Mouse (Mus musculus): ENCODE data around the gene Grik4. TPM values are rescaled to one million over a fixed set of nuclear protein-coding genes. Genes with fewer than 3 reads are reported as not detected.

Grik4 gene
- total RNA-seq, 2 experiments from 2014 or later, result 13.4 to 14.5 TPM

DNA sequence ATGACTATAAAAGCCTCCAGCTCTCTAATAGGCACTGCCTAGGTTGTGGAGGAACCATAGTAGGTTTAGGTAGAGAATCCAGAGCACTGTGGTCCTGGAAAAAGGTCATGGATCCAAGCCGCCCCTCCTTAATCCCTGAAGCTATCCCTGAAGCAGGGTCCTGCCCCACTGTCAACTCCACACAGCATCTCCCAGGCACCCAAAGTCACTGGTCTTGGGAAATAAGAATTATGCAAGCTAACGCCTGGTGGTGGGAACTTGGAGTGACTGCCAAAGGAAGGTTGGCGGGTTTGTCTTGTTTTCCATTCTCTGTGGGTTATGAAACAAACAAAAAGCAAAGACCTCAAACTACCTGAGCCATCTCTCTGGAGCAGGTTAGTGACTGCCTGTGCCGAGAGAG is 77.6 kb downstream of the Grik4 start:
- intact Hi-C loops (cut with DNase I), result no loop called here
- DNase-seq (ENCODE audit: extremely low spot score in 1 of 2, low spot score in 2 of 2), result no peak

DNA sequence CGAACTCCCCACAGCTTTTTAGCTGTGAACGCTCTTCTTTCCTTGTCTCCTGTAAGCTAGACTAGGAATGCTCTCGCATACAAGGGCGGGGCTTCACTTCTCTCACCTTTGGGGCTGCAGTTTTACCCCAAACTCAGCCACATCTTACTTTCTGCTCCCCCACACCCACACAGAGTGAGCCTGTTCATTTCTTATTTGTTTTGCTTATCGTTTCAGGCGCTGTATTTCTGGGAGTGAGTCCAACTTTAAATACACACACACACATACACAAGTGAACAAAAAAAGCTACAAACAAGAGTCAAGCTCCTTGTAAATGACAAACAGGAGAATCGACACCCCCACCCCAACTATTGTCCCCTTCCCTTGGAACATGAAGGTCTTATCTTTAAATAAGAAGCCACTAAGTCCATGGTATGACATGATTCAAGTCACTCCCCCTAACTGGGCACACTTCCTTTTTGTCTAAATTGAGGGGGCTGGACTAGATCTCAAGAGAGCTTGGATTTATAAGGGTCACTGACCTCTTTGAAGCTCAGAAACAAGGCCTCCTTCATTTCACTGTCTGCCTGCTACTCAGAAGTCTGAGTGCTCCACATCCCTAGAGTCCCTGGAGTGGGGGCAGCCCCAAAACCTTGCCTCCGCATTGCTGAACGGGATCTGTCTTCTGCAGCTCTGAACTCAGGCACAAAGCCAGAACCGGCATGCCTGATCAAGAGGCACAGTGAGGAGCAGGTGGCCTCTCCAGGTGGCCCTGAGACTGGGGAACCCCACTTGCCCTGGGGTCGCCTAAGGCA is 79.1 kb downstream of the Grik4 start:
- no peak for DNase-seq (ENCODE audit: extremely low spot score in 1 of 2, low spot score in 2 of 2)
- intact Hi-C loops (cut with DNase I), result no loop called here

DNA sequence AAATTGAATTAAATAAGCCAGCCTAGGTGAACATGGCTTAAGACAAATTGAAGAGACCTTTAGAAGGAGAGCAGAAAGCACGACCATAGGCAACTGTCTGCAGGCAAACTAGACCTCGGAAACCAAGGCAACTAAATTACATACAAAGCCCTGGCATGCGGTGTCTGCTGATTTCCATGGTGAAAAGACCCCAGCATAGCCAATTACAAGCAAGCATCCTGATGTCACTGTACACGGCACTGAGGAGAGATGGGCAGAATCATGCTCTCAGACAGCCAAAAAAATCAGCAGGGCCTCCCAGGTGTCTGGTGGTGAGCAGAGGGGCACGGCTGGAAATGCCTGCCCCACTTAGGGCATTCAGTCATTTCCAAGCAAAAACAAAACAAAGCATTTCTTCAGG is 80.9 kb downstream of the Grik4 start:
- DNase-seq (ENCODE audit: extremely low spot score in 1 of 2, low spot score in 2 of 2), result no peak
- intact Hi-C loops (cut with DNase I), result no loop called here

DNA sequence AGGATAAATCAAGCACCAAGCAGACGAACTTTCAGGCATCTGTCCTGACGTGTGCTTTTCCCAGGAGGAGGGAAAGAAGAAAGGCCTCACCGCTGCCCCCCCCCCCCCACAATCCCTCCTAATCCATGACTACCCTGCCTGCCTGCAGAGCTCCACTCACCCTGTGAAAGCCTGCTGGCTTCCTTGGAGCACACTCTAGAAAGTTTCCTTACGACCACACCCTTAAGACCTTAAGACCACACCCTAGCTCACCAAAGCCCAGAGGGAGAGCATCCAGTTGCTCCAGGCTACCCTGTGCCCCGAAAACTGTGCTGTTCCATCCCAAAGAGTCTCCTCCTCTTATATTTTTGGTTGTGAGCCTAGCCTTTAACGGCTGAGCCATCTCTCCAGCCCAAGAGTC is 82.6 kb downstream of the Grik4 start:
- no peak for DNase-seq (ENCODE audit: extremely low spot score in 1 of 2, low spot score in 2 of 2)
- intact Hi-C loops (cut with DNase I), result no loop called here

DNA sequence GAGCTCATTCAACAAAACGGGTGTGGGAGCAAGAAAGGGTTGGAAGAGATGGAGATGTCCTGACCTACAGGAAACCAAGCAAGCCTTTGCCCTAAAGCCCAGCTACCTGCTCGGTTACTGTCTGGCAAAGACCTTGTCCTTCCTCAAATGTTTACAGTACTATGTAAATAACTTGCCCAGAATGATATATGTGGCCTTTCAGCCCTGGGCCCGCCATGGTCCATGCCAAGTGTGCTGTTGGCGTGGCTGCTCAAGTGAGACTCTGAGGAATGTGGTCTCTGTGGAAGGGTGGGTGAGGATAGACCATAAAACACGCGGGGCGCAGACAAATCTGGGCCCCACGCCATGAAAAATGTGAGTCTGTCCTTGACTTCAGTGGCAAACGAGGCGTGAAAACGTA is 83.1 kb downstream of the Grik4 start:
- DNase-seq (ENCODE audit: extremely low spot score in 1 of 2, low spot score in 2 of 2), result no peak
- intact Hi-C loops (cut with DNase I), result no loop called here

DNA sequence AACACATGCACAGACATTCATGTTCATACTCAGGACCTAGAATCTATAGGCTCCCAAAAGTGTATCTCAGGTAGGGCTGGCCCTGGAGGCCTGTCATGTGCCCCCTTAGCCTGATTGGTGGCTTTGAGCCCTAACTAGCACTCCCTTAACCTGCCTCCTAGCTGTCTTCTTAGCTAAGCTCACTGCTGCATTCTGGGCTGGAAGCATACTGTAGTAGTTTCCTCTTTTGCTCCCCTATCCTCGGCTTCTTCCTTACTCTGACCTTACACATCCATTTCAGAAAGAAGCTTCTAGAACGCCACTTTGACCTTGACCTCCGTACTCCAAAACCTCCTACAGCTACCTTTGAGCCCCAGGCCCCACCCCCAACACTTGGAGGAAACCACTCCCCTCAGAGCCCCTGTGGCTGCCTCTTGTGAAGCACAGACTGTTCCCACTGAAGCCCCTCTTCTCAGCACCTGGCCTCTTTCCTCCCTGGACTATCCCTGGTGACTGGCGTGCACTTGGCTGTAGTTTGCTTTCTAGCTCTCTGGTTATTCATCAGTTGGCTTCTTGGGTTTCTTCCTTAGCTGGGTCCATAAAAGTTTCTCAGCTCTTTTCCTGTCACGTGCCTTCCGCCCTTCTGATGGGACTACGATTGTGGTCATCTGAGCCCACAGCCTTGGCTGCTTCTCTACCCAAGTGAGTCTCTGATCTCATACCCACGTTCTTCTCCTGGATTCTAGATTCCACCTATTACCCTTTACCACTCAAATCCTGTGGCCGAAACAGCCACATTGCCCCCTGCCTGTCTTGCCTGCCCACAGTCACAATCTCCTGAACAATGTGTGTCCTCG is 84.1 kb downstream of the Grik4 start:
- DNase-seq (ENCODE audit: extremely low spot score in 1 of 2, low spot score in 2 of 2), result no peak
- intact Hi-C loops (cut with DNase I), result no loop called here

DNA sequence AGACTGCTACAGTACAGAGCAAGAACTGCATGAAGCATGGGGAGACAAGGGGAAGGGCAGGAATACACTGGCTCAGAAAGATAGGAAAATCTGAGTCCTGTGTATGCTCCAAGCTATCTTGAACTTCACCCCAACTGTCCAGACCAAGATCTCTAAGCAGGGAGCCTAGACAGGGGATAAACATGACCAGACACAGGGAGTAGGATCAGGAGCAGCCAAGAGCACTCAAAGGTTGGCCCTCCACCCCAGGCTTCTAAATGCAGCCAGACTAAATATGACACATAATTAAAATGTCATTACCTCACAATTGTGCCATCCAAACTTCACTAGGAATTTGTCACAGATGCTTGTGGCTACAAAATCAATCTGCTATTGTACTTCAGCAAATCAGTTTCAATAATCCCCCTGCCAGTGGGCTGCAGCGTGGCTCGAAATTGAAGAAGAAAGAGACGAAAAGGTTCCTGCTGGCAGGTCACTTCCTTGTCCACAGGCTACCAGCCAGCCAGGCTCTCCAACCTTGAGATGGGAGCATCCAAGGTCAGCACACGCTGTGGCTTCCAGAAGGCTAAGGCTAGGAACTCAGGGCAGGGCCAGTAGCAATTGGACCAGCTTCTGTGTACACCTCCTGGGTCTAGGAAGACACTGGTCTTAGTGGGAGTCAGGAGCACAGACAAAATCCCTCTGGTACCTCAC is 85.1 kb downstream of the Grik4 start:
- DNase-seq (ENCODE audit: extremely low spot score in 1 of 2, low spot score in 2 of 2), result no peak
- intact Hi-C loops (cut with DNase I), result no loop called here

DNA sequence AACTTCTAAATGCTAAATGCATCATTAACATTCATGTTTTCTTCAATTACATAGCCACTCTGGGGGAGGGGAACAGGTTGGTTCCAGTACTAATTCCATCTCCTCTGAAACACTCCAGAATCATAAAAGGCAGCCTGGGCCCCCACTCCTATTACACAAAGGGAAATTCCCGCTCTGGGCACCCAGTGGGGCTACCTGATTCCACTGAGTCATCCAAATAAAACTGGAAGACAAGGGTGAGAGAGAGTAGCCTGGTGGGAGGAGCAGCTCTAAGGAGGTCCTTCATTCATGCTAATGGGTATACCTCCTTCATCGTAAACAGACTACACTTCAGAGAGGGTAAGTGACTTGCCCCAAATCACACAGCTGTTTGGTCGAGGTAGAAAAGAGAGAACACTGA is 85.7 kb downstream of the Grik4 start:
- no peak for DNase-seq (ENCODE audit: extremely low spot score in 1 of 2, low spot score in 2 of 2)
- intact Hi-C loops (cut with DNase I), result no loop called here

DNA sequence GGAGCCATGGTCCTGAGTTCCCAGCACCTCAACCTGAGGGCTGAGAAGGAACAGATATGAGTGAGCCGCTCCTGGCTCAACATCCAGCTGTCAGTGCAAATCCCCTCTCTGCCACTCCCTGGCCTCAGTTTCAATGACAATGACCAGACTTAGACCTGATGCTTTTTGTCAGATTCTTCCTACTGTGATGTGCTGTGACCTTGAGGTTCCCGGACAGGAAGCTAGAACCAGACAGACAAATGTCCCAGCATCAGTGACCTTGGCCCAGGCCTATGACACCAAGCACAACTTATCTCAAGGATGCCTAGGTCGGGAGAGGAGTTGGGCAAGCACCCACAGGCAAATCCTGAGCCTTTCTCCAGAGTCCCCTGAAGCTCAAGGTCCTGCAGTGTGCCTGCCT is 86.5 kb downstream of the Grik4 start:
- no peak for DNase-seq (ENCODE audit: extremely low spot score in 1 of 2, low spot score in 2 of 2)
- intact Hi-C loops (cut with DNase I), result no loop called here

DNA sequence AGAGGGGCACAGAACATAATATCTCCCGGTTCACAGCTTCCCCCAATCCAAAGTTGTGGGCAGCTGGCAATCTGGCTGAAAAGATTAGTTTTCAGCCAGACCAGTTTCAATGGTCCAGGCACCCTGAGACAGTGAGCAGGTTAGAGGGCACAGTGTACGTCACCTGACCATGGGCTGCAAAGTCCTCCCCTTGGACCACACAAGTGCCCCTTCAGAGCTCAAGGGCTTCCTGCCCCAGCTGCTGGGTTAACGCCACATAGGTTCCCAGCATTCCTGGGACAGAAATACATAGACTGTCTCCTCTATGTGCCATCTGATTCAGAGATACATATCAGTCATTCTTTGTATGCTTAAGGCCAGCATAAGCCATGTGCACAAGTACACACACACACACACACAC is 91.2 kb downstream of the Grik4 start:
- intact Hi-C loops (cut with DNase I), result no loop called here
- no peak for DNase-seq (ENCODE audit: extremely low spot score in 1 of 2, low spot score in 2 of 2)

DNA sequence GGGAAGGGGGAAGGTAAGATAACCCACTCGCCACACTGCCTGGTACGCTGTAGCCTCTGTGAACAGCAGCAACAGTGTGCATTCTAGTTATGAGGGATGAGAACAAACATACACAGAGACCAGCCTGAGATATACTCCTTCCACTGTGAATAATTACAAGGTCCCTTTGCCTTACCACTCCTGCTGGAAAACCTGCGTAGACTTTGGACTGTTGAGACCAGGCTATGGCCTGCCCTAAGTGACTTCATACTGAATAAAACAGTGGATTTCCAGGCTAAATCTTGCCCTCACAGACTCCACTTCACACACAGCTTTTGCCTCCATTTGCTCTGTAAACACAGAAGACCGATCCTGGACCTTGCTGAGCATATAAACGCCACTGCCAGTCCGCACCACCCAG is 94.2 kb downstream of the Grik4 start:
- intact Hi-C loops (cut with DNase I), result no loop called here
- DNase-seq (ENCODE audit: extremely low spot score in 1 of 2, low spot score in 2 of 2), result no peak

DNA sequence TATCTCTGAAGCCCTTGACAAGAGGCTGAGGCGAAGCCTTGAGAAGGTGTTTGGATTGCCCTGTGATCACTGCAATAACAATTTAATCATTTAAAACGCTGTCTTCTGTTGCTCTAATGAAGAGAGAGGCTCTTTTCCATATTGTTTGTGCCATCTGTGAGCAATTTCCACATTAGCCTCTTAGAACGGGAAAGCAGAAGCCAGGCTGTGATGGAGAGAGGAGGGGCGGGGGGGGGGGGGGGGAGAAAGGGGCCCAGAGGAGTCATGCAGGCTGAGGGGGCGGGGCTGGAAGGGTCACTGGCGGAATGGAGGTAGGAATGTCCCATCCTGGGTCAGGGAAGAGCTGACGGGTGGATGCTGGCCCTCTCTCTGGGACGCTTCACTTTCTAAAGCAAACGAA is 96.2 kb downstream of the Grik4 start:
- intact Hi-C loops (cut with DNase I), result no loop called here
- DNase-seq (ENCODE audit: extremely low spot score in 1 of 2, low spot score in 2 of 2), result no peak

DNA sequence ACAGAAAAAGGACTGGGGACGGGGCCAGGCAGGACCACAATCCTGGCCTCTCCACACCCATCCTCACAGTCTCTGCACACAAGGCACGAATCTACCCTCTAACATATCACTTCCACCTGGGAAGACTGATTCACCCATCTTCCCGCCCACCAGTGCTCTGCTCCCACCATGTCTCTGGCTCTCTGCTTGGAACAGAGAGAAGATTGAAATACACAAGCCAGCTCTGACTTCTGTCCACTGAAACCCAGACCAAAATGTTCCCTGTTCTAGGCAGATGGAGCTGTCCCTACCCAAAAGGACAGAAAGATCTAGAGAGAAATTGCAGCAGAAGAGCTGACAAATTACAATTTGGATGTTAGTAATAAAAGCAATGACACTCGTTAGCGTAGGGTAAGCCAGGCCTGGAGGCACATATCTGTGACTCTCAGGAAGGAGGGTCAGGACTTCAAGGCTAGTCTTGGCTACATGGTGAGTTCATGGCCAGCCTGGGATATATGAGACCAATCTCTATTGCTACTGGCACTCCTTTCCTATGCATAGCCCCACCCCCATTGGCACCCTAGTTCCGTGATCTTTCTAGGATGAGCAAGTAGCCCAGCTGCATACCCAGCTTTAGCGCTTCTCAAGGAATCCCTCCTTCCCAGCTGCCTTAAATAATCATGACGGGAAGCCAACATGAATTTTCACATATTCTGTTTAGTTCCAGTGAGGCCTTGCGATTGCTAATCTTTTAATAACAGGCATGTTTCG is 97.4 kb downstream of the Grik4 start:
- intact Hi-C loops (cut with DNase I), result no loop called here
- DNase-seq (ENCODE audit: extremely low spot score in 1 of 2, low spot score in 2 of 2), result peak; percentile 32 to 59

DNA sequence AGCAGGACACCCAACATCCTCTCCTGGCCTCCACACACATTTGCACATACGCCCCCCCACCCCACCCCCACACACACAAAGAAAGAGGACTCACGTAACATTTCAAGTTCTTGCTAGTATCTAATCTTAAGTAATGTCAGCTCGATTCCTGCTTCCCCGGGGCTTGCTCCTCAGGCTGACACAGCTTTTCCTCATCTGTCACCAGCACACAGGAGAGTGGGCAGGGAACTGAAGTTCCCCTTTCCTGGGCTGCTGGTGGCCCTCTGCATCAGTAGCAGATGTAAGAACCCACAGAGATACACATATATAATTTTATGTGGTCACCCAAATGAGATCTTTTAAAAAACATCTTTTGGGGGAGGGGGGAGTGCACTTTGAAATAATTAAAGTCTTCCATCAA is 98.2 kb downstream of the Grik4 start:
- DNase-seq (ENCODE audit: extremely low spot score in 1 of 2, low spot score in 2 of 2), result no peak
- intact Hi-C loops (cut with DNase I), result no loop called here

DNA sequence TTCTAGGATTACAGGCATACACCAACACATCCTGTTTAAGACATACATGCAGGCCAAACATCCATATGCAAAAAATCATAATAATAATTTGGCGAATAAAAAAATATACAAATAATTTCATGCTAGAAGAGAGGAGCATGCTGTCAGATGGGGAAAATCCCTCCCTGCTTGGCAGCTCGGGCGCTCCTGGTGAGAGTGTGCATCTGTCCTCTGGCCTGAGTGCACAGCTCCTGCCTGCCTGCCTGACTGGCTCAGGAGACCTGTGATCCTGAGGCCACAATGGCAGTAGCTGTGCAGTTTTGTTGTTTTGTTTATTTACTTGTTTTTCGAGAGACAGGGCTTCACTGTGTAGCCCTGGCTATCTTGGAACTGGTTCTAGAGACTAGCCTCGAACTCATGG is 100.0 kb downstream of the Grik4 start:
- intact Hi-C loops (cut with DNase I), result no loop called here
- DNase-seq (ENCODE audit: extremely low spot score in 1 of 2, low spot score in 2 of 2), result no peak

DNA sequence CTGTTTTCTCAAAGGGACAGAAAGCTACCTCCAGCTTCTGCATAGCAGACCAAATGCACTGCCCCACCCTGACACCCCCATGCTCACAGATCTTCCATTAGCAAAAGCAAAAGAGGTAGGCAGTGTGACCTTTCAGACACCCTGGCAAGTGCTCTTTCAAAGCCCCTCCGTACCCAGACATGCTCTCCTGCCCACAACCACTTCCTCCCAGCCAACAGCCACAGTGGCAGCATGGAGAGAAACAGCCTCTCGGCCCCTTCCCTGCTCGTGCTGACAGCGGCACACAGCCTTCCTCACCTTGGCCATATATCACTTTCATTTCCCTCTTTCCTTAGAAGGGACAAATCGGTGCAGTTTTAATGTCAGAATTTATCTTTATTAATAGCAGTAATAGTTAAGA is 106.0 kb downstream of the Grik4 start:
- intact Hi-C loops (cut with DNase I), result no loop called here
- DNase-seq (ENCODE audit: extremely low spot score in 1 of 2, low spot score in 2 of 2), result no peak

DNA sequence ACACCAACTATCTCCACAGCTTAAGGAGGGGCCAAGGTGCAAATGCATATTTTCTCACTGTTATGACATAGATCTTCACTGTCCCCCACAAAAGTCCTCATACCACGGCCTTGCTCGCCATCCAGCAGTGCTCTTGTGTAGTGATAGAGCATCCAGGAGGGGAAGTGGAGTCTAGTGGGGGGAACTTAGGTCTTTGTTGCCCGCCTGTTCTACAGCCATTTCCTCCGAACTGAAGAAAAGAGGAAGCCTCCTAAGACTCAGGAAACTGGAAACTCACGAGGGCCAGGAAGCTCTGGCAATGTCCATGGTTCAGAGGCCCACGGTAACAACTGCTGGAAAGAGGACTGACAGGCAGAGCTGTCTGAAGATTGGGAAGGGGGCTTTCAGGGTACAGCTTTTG is 106.8 kb downstream of the Grik4 start:
- no peak for DNase-seq (ENCODE audit: extremely low spot score in 1 of 2, low spot score in 2 of 2)
- intact Hi-C loops (cut with DNase I), result no loop called here

DNA sequence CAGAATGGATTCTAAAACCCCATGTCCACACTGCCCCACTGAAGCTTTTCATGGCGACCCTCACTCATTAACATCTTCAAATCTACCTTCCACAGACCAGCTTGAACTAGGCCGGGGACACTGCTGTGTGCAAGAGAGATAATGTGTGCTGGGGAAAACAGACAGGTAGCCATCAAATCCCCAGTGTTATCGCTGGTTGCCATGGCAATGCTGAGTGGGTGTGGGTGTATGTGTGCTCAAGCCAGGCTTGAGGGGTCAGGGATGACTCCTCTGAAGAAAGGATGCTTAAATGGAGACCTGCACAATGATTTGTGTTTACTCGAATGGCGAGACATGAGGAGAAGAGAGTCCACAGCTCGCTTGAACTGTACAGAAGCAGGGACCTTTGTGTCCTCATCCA is 112.7 kb downstream of the Grik4 start:
- intact Hi-C loops (cut with DNase I), result no loop called here
- no peak for DNase-seq (ENCODE audit: extremely low spot score in 1 of 2, low spot score in 2 of 2)

DNA sequence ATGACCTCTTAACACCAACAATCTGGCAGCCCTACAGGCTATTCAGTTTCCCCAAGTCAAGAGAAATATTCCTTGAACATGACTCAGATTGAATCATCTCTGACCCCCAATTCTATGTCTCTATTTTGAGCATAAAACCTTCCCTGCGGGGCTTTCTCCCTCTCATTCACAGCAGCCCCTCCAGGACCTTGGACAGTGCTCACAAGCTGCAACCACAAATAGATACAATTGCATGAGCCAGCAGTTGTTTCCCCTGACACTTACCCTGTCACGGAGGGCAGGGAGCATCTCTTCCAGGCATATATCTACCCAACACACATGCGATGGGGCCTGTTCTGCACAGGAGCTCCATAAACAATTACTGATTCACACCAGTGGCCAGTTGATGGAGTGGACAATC is 125.0 kb downstream of the Grik4 start:
- DNase-seq (ENCODE audit: extremely low spot score in 1 of 2, low spot score in 2 of 2), result peak in 1 of 2 experiments; percentile 17
- intact Hi-C loops (cut with DNase I), result no loop called here
